Mouse (Mus musculus) embryonic facial prominence, embryonic 12.5 days (tissue): ENCODE results near the gene Upk3b. TPM values are rescaled to one million over a fixed set of nuclear protein-coding genes. Genes with fewer than 3 reads are reported as not detected.

ENCODE experiments used
- ATAC-seq: fragments of 200-750 bp; cut with Nextera tagmentation; 2 replicates; pipeline ENCODE4 v1.8.0; 2017; ENCODE audit not compliant: insufficient number of reproducible peaks, insufficient read depth, low FRiP score, low TSS enrichment
- H3K27ac ChIP-seq: fragments of 300-500 bp; sonication (generic); 2 replicates; pipeline ENCODE4 v1.5.1; 2016; ENCODE audit warnings: mild to moderate bottlenecking
- H3K27me3 ChIP-seq: fragments of 300-500 bp; sonication (generic); 2 replicates; pipeline ENCODE4 v1.6.1; 2016; ENCODE audit warnings: mild to moderate bottlenecking, moderate library complexity
- H3K36me3 ChIP-seq: fragments of 300-500 bp; sonication (generic); 2 replicates; pipeline ENCODE4 v1.6.1; 2016; ENCODE audit warnings: mild to moderate bottlenecking
- H3K4me1 ChIP-seq: fragments of 300-500 bp; sonication (generic); 2 replicates; pipeline ENCODE4 v1.6.1; 2016
- H3K4me2 ChIP-seq: fragments of 300-500 bp; sonication (generic); replicated peaks from 2 replicates; pipeline ENCODE4 v1.6.1; 2016; ENCODE audit warnings: mild to moderate bottlenecking, moderate library complexity
- H3K4me3 ChIP-seq: fragments of 300-500 bp; sonication (generic); 2 replicates; pipeline ENCODE4 v1.5.1; 2016; ENCODE audit warnings: mild to moderate bottlenecking
- H3K9ac ChIP-seq: fragments of 300-500 bp; sonication (generic); 2 replicates; pipeline ENCODE4 v1.6.1; 2016; ENCODE audit warnings: mild to moderate bottlenecking, moderate library complexity
- H3K9me3 ChIP-seq: fragments of 300-500 bp; sonication (generic); 2 replicates; pipeline ENCODE4 v1.6.1; 2016; ENCODE audit warnings: mild to moderate bottlenecking, moderate library complexity
- WGBS: fragments of 180-500 bp; shearing (Covaris S2); methylation state at CpG from one replicate; pipeline ENCODE4 v1.1.7; 2016; 5-methylcytosine and 5-hydroxymethylcytosine counted together
- polyA plus RNA-seq: library from polyadenylated mRNA; unstranded; fragments of >200 nt; fragmentation: Nextera tagmentation; extraction: Ambion mirVana; gene quantifications from 2 replicates; pipeline ENCODE4 v1.2.1, GENCODE M21; 2016

Upk3b gene
- polyA plus RNA-seq, 1 experiment from 2014 or later = 0.91 TPM

- ATAC-seq = no peak
- Histone ChIP-seq H3K36me3 (no peaks in the 10 kb centered on the region), H3K9me3 (no peaks in the 10 kb centered on the region), H3K4me1 (peaks cover 13% of the 10 kb centered on the region), H3K9ac (no peak overlapping the region), H3K4me2 (no peak overlapping the region), H3K4me3 (no peak overlapping the region), H3K27ac (no peak overlapping the region), H3K27me3 (peaks cover 24% of the 10 kb centered on the region)
- WGBS = 70% methylated on average over 4 of the region's 4 CpGs
These were observed 44.0 kb downstream of the Upk3b start for GRCm38 (mm10) chr5:136082345-136082744.

- no peaks in the 10 kb centered on the region for H3K9me3 ChIP-seq
- 0 out of 2 replicates have a peak within 1 kb of the TSS, but pooled peaks have one; percentile 0 for H3K27ac ChIP-seq
- peak within 1 kb of the TSS; percentile 60 for H3K4me3 ChIP-seq
- peaks cover 27% of the 10 kb centered on the region for H3K27me3 ChIP-seq
- H3K36me3 ChIP-seq = no peaks in the 10 kb centered on the region
- under 1% methylated on average over 24 of the region's 28 CpGs for WGBS
- H3K4me2 ChIP-seq = peak within 1 kb of the TSS; percentile 85
- H3K4me1 ChIP-seq = peaks cover 13% of the 10 kb centered on the region
- peak within 1 kb of the TSS; percentile 64 for H3K9ac ChIP-seq
- ATAC-seq = peak; percentile 91
These were observed 45.4 kb downstream of the Upk3b start, which contains the start of gene Rasa4 for GRCm38 (mm10) chr5:136083669-136084107. Rasa4 (plus strand) TSS chr5:136083916.

GRCm38 (mm10) chr5:136084144-136084881, 46.0 kb downstream of the Upk3b start:
- peak overlapping the region; percentile 85 for H3K4me2 ChIP-seq
- no peaks in the 10 kb centered on the region for H3K9me3 ChIP-seq
- peak overlapping the region; percentile 64 for H3K9ac ChIP-seq
- no peak; the same call in 1 of the 2 replicates for ATAC-seq
- H3K4me1 ChIP-seq = peaks cover 13% of the 10 kb centered on the region
- peaks cover 27% of the 10 kb centered on the region for H3K27me3 ChIP-seq
- 0 out of 2 replicates have a peak overlapping the region, but pooled peaks have one; percentile 0 for H3K27ac ChIP-seq
- H3K4me3 ChIP-seq = peak overlapping the region; percentile 60
- H3K36me3 ChIP-seq = no peaks in the 10 kb centered on the region
- WGBS = 3% methylated on average over 23 of the region's 23 CpGs

- Histone ChIP-seq H3K9me3 (no peaks in the 10 kb centered on the region), H3K27ac (no peak overlapping the region), H3K9ac (peak overlapping the region; percentile 4), H3K4me1 (peaks cover 13% of the 10 kb centered on the region), H3K27me3 (peaks cover 27% of the 10 kb centered on the region), H3K4me3 (peak overlapping the region; percentile 60), H3K4me2 (peak overlapping the region; percentile 85), H3K36me3 (no peaks in the 10 kb centered on the region)
- peak; percentile 4; the same call in 1 of the 2 replicates for ATAC-seq
- WGBS = 10% methylated on average over 20 of the region's 21 CpGs
These were observed 46.8 kb downstream of the Upk3b start for GRCm38 (mm10) chr5:136084891-136085651.

- H3K27ac ChIP-seq = no peak overlapping the region
- H3K27me3 ChIP-seq = peaks cover 27% of the 10 kb centered on the region
- no peak overlapping the region for H3K4me2 ChIP-seq
- 91% methylated on average over 8 of the region's 8 CpGs for WGBS
- no peak overlapping the region for H3K4me3 ChIP-seq
- no peaks in the 10 kb centered on the region for H3K9me3 ChIP-seq
- ATAC-seq = no peak
- peaks cover 13% of the 10 kb centered on the region for H3K4me1 ChIP-seq
- no peak overlapping the region for H3K9ac ChIP-seq
- H3K36me3 ChIP-seq = no peaks in the 10 kb centered on the region
These were observed 48.0 kb downstream of the Upk3b start for GRCm38 (mm10) chr5:136086290-136086689.

DNA sequence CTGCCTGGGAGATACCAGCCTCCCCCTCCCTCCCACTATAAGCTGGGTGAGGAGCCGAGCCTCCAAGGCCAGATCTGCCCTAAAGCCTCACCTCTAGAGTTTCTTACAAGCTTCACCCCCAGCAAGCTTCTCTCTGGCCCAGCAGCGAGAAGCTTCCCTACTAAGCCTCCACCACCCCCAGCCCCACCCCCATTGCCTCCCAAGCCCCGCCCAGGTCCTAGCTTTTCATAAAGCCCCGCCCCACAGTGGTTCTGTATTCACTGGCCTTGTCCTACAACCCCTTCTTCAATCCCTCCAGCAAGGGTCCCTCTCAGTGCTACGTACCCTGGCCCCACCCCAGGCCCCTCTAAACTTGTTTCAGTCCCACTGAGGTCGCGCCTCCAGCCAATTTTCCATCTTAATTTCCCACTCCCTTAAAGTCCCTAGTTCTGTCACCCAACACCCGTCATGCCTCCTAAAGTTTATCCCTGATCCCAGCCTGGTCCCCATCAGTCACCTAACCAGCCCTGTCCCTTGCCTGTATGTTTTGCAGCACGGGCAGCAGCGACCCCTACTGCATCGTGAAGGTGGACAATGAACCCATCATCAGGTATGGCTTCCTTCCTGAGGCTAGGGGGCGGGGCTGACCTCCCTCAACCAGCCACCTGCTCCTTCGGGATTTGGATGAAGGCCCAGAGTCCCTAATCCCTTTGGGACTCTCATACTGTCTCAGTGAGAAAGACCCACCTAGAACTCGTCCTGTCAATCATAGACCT, 50.7 kb downstream of the Upk3b start:
- Histone ChIP-seq H3K9ac (no peak overlapping the region), H3K27me3 (peaks cover 31% of the 10 kb centered on the region), H3K9me3 (no peaks in the 10 kb centered on the region), H3K4me2 (no peak overlapping the region), H3K27ac (no peak overlapping the region), H3K36me3 (no peaks in the 10 kb centered on the region), H3K4me3 (no peak overlapping the region), H3K4me1 (peaks cover 10% of the 10 kb centered on the region)
- no peak for ATAC-seq
- WGBS = 12% methylated on average over 14 of the region's 14 CpGs

DNA sequence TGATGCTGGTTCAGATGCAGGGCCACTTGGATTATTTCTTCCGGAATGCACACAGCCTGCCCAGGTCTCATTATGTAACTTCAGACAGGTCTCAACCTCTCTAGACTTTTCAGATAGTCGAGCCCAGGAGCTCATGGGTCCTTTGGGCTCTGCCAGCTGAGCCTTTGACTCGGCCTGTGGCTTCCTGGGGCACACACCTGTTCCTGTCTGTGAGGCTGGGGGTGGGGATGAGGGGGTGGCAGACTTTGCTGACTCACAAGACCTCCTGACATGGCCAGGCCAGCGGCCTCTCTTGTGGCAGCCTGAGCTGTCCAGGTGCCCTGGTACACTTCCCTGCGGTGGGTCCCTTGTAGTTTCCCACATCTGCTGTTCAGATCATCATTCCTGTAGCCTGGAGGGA, 53.6 kb downstream of the Upk3b start:
- no peaks in the 10 kb centered on the region for H3K36me3 ChIP-seq
- H3K27me3 ChIP-seq = peaks cover 7% of the 10 kb centered on the region
- H3K9me3 ChIP-seq = no peaks in the 10 kb centered on the region
- no peak overlapping the region for H3K27ac ChIP-seq
- no peak for ATAC-seq
- no peak overlapping the region for H3K4me3 ChIP-seq
- 60% methylated on average over 5 of the region's 5 CpGs for WGBS
- no peak overlapping the region for H3K4me2 ChIP-seq
- no peaks in the 10 kb centered on the region for H3K4me1 ChIP-seq
- H3K9ac ChIP-seq = no peak overlapping the region

- H3K27me3 ChIP-seq = peaks cover 6% of the 10 kb centered on the region; the same call in 1 of the 2 replicates
- H3K36me3 ChIP-seq = no peaks in the 10 kb centered on the region
- no peak overlapping the region for H3K4me2 ChIP-seq
- no peak overlapping the region for H3K27ac ChIP-seq
- H3K4me1 ChIP-seq = no peaks in the 10 kb centered on the region
- WGBS = 50% methylated on average over 8 of the region's 8 CpGs
- H3K4me3 ChIP-seq = no peak overlapping the region
- H3K9ac ChIP-seq = no peak overlapping the region
- H3K9me3 ChIP-seq = no peaks in the 10 kb centered on the region
- ATAC-seq = no peak
These were observed 56.1 kb downstream of the Upk3b start for GRCm38 (mm10) chr5:136094249-136095010.

GRCm38 (mm10) chr5:136095089-136095488, 56.8 kb downstream of the Upk3b start:
- WGBS = 81% methylated on average over 7 of the region's 7 CpGs
- Histone ChIP-seq H3K4me1 (no peaks in the 10 kb centered on the region), H3K9me3 (no peaks in the 10 kb centered on the region), H3K4me2 (no peak overlapping the region), H3K9ac (no peak overlapping the region), H3K36me3 (no peaks in the 10 kb centered on the region), H3K27ac (no peak overlapping the region), H3K4me3 (no peak overlapping the region), H3K27me3 (0 out of 2 replicates have a peak, but pooled peaks cover 6% of the 10 kb centered on the region)
- ATAC-seq = no peak
